Mouse (Mus musculus): ENCODE results near the gene Nbeal2. TPM values are rescaled to one million over a fixed set of nuclear protein-coding genes. Genes with fewer than 3 reads are reported as not detected.

The Nbeal2 gene
- polyA plus RNA-seq (2015; fragmentation: Nextera tagmentation; extraction: Ambion mirVana) = 5.5 and 6.4 TPM in 2 replicates

DNA sequence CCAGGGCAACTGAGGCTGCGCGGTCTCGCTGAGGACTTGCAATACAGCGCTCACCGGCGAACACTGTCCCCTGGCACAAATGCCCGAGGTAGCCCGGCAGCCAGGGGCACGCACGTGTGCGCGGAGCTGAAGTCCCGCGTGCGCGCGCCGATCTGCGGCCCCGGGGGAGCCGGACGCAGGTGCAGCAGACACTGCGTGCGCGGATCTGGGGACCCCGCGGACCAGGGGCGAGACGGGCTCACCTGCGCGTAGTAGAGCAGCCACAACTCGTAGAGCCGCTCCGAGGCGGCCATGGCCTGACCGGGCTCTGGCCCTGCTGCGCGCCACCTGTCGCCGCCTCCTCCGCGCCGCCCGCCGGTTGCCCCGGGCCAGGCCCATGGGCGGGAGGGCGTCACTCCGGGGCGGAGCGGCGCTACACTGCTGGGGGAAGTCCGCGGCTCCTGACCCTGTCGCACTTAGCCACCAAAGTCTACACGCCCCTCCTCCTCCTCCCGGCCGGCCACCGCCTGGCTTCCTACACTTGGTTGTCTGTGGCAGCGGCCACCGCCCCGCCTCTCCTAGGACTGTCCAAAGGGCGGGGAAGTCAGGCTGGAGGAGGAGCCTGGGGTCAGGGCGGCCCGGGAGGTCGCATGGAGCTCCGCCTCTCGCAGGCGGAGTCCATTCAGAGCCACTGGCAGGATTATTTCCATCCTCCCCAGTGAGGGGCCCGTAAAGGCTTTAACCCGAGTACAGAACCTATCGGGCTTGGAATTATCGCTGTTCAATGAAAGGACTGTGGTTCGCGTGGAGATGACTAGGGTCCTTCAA, at the start of gene Nbeal2:
TSS of gene Nbeal2 (minus strand) at position 507 of the 807 bp plus-strand sequence.
- ATAC-seq (replicated peaks) = peak; percentile 38
- Histone ChIP-seq H3K4me3 (peak within 1 kb of the TSS; percentile 69), H3K4me1 (peaks cover 64% of the 10 kb centered on the region), H3K36me3 (replicated peaks) (no peaks in the 10 kb centered on the region), H3K9me3 (no peaks in the 10 kb centered on the region), H3K9ac (peak within 1 kb of the TSS; percentile 63), H3K4me2 (peak within 1 kb of the TSS; percentile 95), H3K27me3 (replicated peaks) (peaks cover 3% of the 10 kb centered on the region), H3K27ac (peak within 1 kb of the TSS; percentile 3)
- WGBS = under 1% methylated on average over 65 of the region's 75 CpGs

DNA sequence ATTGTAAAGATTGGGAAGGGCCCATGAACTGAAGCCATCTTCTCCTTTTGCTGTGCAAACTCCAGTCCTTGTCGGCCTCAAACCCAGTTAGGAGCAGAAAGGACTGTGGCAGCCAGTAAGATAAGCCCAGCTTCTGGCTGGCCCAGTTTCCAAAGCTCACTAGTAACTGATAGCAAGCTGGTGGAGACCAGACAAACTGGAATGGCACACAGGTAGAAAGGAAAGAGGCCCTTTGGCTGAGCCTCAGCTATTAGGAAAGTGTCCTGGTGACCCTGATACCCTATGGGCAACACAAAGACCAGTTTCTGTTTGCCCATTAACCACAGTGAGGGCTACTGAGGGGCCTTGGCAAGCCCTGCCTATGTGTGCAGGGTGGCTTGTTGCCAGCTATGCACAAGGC, 48.9 kb upstream of the Nbeal2 start:
- no peaks in the 10 kb centered on the region for H3K27me3 ChIP-seq (replicated peaks)
- H3K27ac ChIP-seq = no peak overlapping the region
- H3K4me3 ChIP-seq = no peak overlapping the region
- H3K9ac ChIP-seq = no peak overlapping the region
- no peaks in the 10 kb centered on the region for H3K36me3 ChIP-seq (replicated peaks)
- no peak for ATAC-seq (replicated peaks)
- no peaks in the 10 kb centered on the region for H3K4me1 ChIP-seq
- no peak overlapping the region for H3K4me2 ChIP-seq
- H3K9me3 ChIP-seq = no peaks in the 10 kb centered on the region
- 88% methylated on average over 1 of the region's 1 CpGs for WGBS

DNA sequence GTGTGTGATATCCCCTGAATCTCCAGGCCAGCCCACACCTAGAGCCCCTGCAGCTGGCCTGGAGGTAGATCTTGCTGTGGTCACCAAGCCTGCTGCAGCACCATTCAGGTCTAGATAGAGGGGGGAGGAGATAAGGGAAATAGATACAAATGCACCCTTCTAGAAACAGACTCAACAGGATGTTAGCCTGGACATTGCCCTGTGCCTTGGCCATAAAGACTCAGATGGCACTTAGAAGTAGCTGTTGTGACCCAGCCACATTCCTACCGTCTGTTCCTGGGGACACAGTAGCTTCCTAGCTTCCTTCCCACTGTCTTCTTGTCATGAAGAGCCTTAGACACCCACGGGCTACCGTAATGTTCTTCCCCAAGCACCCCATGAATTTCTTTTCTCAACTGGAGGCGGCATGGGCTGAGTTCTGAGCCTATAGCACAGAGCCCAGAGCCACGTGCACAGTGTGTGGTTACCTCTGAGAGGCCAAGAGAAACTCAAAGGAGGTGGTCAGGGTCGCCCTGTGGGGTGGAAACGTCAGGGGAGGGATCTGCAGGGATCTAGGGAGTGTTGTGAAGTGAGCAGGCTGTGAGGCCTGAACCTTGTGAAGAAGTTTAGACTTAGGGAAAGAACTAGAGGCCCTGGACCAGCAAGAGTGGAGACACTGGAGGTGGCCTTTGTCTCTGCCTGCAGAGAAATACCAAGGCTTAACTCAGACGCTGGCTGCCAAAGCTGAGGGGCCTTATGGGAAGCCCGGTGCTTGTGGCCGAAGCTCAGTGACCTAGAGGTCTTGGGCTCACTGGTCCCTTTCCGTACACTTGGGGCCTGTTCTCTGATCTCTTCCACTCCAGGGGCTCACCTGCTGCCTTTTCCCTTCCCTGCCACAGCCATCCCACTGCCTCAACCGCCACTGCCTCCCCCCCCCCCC, 47.4 kb upstream of the Nbeal2 start:
- Histone ChIP-seq H3K4me2 (no peak overlapping the region), H3K36me3 (replicated peaks) (no peaks in the 10 kb centered on the region), H3K27me3 (replicated peaks) (no peaks in the 10 kb centered on the region), H3K4me3 (no peak overlapping the region), H3K9ac (no peak overlapping the region), H3K9me3 (no peaks in the 10 kb centered on the region), H3K4me1 (no peaks in the 10 kb centered on the region), H3K27ac (no peak overlapping the region)
- 73% methylated on average over 11 of the region's 12 CpGs for WGBS
- no peak for ATAC-seq (replicated peaks)

DNA sequence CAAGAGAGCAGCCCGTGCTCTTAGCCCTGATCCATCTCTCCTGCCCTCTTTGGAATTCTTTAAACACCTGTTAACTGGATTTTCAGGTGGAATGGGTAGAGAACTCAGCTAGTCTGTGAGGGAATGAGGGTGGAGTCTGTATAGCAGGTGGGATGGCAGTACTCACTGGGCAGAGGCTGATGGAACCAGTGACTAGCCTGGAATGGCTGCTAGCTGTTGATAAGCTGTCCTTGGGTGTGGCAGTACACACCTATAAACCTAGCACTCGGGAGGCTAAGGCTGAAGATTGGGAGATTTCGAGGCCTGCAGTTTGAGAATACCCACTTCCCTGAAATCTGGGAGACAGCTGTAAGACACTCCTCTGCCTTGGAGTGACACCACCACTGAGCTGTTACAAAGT, 45.6 kb upstream of the Nbeal2 start:
- ATAC-seq (replicated peaks) = no peak
- H3K4me3 ChIP-seq = no peak overlapping the region
- 94% methylated on average over 3 of the region's 3 CpGs for WGBS
- H3K9ac ChIP-seq = no peak overlapping the region
- no peak overlapping the region for H3K27ac ChIP-seq
- no peaks in the 10 kb centered on the region for H3K36me3 ChIP-seq (replicated peaks)
- no peaks in the 10 kb centered on the region for H3K4me1 ChIP-seq
- no peak overlapping the region for H3K4me2 ChIP-seq
- no peaks in the 10 kb centered on the region for H3K27me3 ChIP-seq (replicated peaks)
- no peaks in the 10 kb centered on the region for H3K9me3 ChIP-seq

DNA sequence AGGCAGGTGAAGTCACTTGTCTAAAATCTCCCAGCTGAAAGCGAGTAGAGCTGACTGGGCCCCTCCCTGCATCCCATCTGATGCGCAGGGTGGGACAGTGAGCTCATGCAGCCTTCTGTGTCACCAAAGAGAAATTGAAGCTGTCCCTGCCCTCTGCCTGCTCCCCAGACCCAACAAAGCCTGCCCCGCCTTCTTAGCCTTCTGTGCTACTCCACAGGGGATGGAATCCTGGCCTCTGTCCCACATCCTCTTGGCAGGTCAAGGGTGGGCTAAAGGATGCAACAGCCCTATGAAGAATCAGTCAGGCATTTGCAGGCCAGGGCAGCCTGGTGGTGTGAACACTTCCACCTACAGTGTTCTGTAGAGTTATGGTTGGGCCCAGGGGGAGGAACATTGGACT, 43.5 kb upstream of the Nbeal2 start:
- no peak overlapping the region for H3K9ac ChIP-seq
- no peak overlapping the region for H3K4me3 ChIP-seq
- H3K4me2 ChIP-seq = no peak overlapping the region
- no peaks in the 10 kb centered on the region for H3K9me3 ChIP-seq
- H3K36me3 ChIP-seq (replicated peaks) = no peaks in the 10 kb centered on the region
- 88% methylated on average over 3 of the region's 3 CpGs for WGBS
- H3K27ac ChIP-seq = no peak overlapping the region
- ATAC-seq (replicated peaks) = no peak
- H3K4me1 ChIP-seq = no peaks in the 10 kb centered on the region
- H3K27me3 ChIP-seq (replicated peaks) = no peaks in the 10 kb centered on the region

DNA sequence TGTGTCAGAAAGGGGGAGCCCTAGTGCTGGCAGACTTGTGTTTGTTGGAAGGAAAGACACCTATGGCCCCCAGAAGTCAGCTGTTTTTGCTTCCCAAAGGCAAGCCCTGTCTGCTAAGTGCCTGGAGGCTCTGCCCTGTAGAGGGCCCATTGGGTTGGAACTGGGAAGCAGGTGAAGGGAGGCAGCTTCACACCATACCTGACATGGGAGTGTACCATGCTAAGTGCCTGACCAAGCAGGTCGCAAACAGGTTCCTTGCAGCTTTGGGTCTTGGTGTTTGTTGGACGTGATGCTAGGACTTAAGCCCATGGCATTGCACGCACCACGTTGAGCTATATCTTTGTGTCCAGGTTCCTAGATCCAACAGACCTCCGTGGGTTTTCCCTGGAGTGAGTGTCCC, 42.5 kb upstream of the Nbeal2 start:
- Histone ChIP-seq H3K9me3 (no peaks in the 10 kb centered on the region), H3K4me1 (no peaks in the 10 kb centered on the region), H3K27ac (no peak overlapping the region), H3K9ac (no peak overlapping the region), H3K4me2 (no peak overlapping the region), H3K36me3 (replicated peaks) (no peaks in the 10 kb centered on the region), H3K4me3 (no peak overlapping the region), H3K27me3 (replicated peaks) (no peaks in the 10 kb centered on the region)
- WGBS = 91% methylated on average over 5 of the region's 5 CpGs
- no peak for ATAC-seq (replicated peaks)

DNA sequence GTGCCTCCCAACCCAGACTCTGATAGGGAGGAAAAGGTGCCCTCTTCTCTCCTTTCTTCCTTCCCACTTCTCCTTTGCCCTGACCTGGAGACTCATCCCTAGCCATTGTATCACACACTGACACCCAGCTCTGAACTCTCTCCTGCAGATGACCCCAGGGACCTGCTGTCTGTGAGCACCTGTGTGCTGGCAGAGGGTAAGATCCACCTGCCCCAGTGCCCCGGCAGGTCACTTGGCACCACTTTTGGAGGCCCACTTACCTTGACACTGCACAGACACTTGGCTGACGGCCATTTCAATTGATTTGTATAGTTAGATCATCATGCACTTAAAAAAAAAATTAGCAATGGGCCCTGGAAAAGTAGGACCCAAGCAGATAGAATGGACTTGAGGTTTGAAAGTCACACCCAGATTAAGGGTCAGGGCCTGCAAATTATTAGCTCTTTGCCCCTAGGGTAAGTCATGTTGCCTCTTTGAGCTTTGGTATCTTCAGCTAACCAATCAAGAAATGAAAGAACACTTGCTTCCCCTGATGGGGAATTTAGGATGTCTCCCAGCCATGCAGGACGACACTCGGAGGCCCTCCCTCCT, 41.3 kb upstream of the Nbeal2 start:
- WGBS = 93% methylated on average over 4 of the region's 4 CpGs
- Histone ChIP-seq H3K9me3 (no peaks in the 10 kb centered on the region), H3K36me3 (replicated peaks) (no peaks in the 10 kb centered on the region), H3K27ac (no peak overlapping the region), H3K27me3 (replicated peaks) (no peaks in the 10 kb centered on the region), H3K4me1 (no peaks in the 10 kb centered on the region), H3K9ac (no peak overlapping the region), H3K4me2 (no peak overlapping the region), H3K4me3 (no peak overlapping the region)
- ATAC-seq (replicated peaks) = no peak

DNA sequence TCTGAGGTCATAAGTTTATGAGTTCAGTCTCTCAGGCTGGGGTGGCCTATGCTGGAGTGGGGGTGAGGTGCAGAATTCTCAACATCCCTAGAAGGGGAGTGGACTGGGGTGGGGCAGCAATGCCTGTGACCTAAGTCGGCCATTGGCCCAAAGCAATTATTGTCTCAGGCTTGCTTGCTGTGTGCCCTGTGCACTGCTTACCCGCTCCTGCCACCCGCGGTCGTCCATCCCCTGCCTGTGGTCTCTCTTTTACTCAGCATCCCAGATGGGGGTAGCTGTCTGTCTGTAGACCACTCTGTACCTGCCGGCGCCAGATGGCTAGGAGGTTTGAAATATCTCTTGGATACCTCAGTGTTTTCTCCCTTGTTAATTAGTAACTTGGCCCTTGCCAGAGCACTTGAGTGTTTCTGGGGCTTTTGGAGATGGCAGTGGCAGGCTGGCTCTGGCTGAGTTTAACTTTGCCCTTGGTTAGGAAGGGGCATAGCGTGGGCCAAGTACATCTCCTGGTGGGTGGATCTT, 35.4 kb upstream of the Nbeal2 start:
- Histone ChIP-seq H3K9ac (no peak overlapping the region), H3K27me3 (replicated peaks) (no peaks in the 10 kb centered on the region), H3K27ac (no peak overlapping the region), H3K9me3 (no peaks in the 10 kb centered on the region), H3K4me2 (no peak overlapping the region), H3K4me3 (no peak overlapping the region), H3K36me3 (replicated peaks) (no peaks in the 10 kb centered on the region), H3K4me1 (peaks cover 15% of the 10 kb centered on the region)
- no peak for ATAC-seq (replicated peaks)
- 91% methylated on average over 8 of the region's 8 CpGs for WGBS

DNA sequence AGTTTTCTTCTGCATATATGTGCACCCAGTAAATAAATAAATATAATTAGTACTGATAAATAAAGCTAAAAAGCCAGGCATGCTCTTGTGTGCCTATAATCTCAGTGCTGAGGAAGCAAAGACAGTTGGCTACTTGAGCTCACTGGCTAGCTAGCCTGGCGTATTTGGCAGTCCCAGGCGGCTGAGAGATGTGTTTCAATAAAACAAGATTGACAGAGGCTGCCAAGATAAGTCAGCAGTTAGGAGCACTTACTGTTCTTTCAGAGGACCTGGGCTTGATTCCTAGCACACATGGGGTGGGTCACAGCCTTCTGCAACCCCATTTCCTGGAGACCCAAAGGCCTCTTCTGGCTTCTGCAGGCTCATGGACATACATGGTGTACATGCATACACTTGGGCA, 33.9 kb upstream of the Nbeal2 start:
- no peak for ATAC-seq (replicated peaks)
- H3K4me2 ChIP-seq = no peak overlapping the region
- no peak overlapping the region for H3K27ac ChIP-seq
- no peak overlapping the region for H3K4me3 ChIP-seq
- H3K27me3 ChIP-seq (replicated peaks) = no peaks in the 10 kb centered on the region
- no peak overlapping the region for H3K9ac ChIP-seq
- H3K36me3 ChIP-seq (replicated peaks) = no peaks in the 10 kb centered on the region
- 93% methylated on average over 2 of the region's 2 CpGs for WGBS
- peaks cover 29% of the 10 kb centered on the region for H3K4me1 ChIP-seq
- no peaks in the 10 kb centered on the region for H3K9me3 ChIP-seq

DNA sequence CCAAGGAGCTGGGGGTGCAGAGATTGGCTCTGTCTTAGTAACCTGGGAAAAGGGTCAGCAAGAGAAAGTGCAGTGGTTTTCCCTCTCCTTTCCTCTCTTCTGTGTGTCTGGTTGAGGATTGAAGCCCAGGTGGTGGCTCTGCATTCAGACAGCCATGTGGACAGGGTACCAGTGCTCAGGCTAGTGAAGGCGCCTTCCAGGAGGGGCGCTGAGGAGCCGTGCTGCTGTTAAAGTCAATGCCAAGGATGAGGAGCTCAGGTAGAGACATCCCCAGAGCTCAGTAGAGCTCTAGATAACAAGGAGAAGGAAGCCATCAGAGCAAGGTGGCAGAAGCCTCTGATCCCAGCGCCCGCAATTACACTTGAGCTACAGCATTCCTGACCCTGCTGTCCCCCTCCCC, 33.1 kb upstream of the Nbeal2 start:
- Histone ChIP-seq H3K36me3 (replicated peaks) (no peaks in the 10 kb centered on the region), H3K27me3 (replicated peaks) (no peaks in the 10 kb centered on the region), H3K4me2 (no peak overlapping the region), H3K4me3 (no peak overlapping the region), H3K9me3 (no peaks in the 10 kb centered on the region), H3K4me1 (peaks cover 33% of the 10 kb centered on the region), H3K9ac (no peak overlapping the region), H3K27ac (no peak overlapping the region)
- ATAC-seq (replicated peaks) = no peak
- 73% methylated on average over 5 of the region's 5 CpGs for WGBS

DNA sequence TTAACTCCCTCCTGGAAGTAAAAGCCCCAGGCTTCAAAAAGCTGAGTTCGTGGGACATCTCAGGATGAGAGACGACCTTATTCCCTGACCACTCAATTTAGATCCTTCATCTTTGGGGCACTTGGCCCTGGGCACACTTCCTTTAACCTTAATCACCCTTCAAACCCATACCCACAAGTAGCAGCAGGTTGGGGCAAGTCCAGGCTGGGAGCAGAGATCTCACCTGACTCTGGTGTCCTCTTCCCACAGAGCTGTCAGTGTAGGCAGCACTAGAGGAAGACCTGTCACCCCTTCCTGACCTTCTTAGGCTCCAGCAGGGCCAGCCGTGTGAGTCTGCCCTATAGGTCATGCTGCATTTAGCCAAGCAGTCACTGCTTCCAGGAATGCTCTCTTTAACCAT, 32.5 kb upstream of the Nbeal2 start:
- no peaks in the 10 kb centered on the region for H3K36me3 ChIP-seq (replicated peaks)
- H3K4me3 ChIP-seq = no peak overlapping the region
- 52% methylated on average over 3 of the region's 3 CpGs for WGBS
- no peak overlapping the region for H3K9ac ChIP-seq
- H3K4me1 ChIP-seq = peaks cover 36% of the 10 kb centered on the region
- H3K4me2 ChIP-seq = no peak overlapping the region
- ATAC-seq (replicated peaks) = no peak
- H3K27me3 ChIP-seq (replicated peaks) = no peaks in the 10 kb centered on the region
- H3K27ac ChIP-seq = no peak overlapping the region
- no peaks in the 10 kb centered on the region for H3K9me3 ChIP-seq

DNA sequence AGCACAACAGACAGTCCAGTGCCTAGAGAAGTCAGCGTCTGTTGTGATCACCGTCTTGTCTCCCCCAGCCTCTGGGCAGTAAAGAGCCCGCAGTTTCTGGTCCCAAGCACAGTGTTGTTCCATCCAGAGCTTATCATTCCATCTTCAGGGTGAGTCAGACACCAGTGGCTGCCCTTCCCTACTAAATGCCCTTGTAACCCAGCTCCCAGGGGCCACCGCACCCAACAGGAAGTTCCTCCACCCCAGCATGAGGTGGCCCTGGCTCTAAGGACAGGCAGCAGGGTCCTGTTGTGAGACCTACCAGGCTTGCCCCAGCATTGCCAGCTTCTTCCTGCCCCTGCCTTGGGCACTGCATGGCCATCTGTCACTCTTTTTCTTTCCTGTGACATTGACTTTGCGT, 31.6 kb upstream of the Nbeal2 start:
- H3K4me1 ChIP-seq = peaks cover 36% of the 10 kb centered on the region
- H3K4me3 ChIP-seq = no peak overlapping the region
- no peak overlapping the region for H3K9ac ChIP-seq
- H3K9me3 ChIP-seq = no peaks in the 10 kb centered on the region
- H3K27ac ChIP-seq = no peak overlapping the region
- no peaks in the 10 kb centered on the region for H3K27me3 ChIP-seq (replicated peaks)
- H3K4me2 ChIP-seq = no peak overlapping the region
- no peaks in the 10 kb centered on the region for H3K36me3 ChIP-seq (replicated peaks)
- WGBS = 75% methylated on average over 5 of the region's 5 CpGs
- ATAC-seq (replicated peaks) = no peak

Data from midbrain, embryonic 15.5 days (tissue).